Mouse (Mus musculus): Measurements from ENCODE around the gene Bloc1s2. TPM values are rescaled to one million over a fixed set of nuclear protein-coding genes. Genes with fewer than 3 reads are reported as not detected.

Gene Bloc1s2
- polyA plus RNA-seq, 1 experiment from 2014 or later, result 77.2 TPM

DNA sequence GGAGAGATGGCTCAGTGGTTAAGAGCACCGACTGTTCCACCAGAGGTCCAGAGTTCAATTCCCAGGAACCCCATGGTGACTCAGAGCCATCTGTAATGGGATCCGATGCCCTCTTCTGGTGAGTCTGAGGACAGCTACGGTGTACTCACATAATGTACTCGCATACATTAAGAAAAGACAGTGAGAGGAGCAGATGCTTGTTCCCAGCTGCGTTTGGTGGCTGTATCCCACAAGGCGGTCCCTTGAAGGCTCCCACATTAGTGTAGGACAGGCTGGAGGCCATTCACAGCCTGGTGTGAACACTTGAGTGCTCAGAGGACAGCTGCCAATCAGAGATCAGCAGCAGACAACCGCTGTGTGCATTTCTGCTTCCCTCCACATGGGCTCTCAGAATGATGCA, 34.5 kb downstream of the Bloc1s2 start:
- Histone ChIP-seq H3K27me3 (ENCODE audit: control insufficient read depth, insufficient read depth, low read length) (no peaks in the 10 kb centered on the region), H3K9me3 (replicated peaks; ENCODE audit: control insufficient read depth, low read length) (no peaks in the 10 kb centered on the region), H3K27ac (ENCODE audit: low read length) (no peak overlapping the region), H3K4me3 (replicated peaks; ENCODE audit: low read length) (no peak overlapping the region), H3K4me2 (ENCODE audit: low read depth, low read length) (no peak overlapping the region), H3K36me3 (ENCODE audit: control insufficient read depth, insufficient read depth, low read length) (peaks cover 13% of the 10 kb centered on the region), H3K9ac (ENCODE audit: low read length) (no peak overlapping the region), H3K4me1 (ENCODE audit: control insufficient read depth, insufficient read depth, low read length) (peaks cover 3% of the 10 kb centered on the region; the same call in 1 of the 2 replicates)
- no peak for ATAC-seq (ENCODE audit: insufficient read depth, low FRiP score)
- 70% methylated on average over 7 of the region's 7 CpGs for WGBS

DNA sequence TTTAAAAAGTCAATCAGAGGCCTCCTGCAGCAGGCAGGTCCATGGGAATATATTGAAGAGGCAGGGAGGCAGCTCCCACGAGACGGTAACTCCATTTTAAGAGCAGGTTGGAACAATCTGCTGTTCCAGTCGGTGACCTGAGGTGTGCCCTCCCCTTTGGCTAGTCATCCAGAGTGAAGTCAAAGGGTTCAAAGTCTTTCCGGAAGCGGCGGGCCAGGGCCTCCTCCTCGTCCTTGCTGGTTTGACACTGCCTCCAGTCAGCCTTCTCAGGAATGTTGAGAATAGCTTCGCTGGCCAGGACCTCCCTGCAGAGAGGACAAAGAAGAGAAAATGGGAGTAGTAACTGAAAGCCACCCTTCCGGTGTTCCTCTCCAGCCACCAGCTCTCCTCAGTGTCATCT, 35.9 kb downstream of the Bloc1s2 start:
- Histone ChIP-seq H3K4me2 (ENCODE audit: low read depth, low read length) (no peak overlapping the region), H3K4me3 (replicated peaks; ENCODE audit: low read length) (no peak overlapping the region), H3K4me1 (ENCODE audit: control insufficient read depth, insufficient read depth, low read length) (peaks cover 10% of the 10 kb centered on the region), H3K27me3 (ENCODE audit: control insufficient read depth, insufficient read depth, low read length) (no peaks in the 10 kb centered on the region), H3K27ac (ENCODE audit: low read length) (no peak overlapping the region), H3K9ac (ENCODE audit: low read length) (no peak overlapping the region), H3K36me3 (ENCODE audit: control insufficient read depth, insufficient read depth, low read length) (peaks cover 13% of the 10 kb centered on the region), H3K9me3 (replicated peaks; ENCODE audit: control insufficient read depth, low read length) (no peaks in the 10 kb centered on the region)
- 80% methylated on average over 9 of the region's 9 CpGs for WGBS
- no peak for ATAC-seq (ENCODE audit: insufficient read depth, low FRiP score)

DNA sequence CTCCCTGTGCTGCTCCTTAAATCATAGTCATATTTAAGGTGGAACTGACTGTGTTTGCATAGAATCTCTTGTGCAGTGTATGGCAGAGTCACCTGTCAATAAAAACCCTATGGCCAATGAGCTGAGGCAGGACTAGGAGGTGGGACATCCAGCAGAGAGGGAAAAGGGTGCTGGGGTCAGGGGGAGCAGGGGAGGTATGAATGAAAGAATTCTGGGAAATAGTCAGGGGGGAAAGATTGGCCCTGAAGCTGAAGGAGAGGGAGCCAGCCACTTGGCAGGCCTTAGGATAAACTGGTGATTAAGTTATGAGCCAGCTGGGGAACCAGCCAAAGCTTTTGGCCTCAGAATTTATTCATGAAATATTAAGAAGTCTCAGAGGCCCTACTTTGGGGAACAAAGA, 37.2 kb downstream of the Bloc1s2 start:
- Histone ChIP-seq H3K9ac (ENCODE audit: low read length) (no peak overlapping the region), H3K9me3 (replicated peaks; ENCODE audit: control insufficient read depth, low read length) (no peaks in the 10 kb centered on the region), H3K4me3 (replicated peaks; ENCODE audit: low read length) (no peak overlapping the region), H3K4me1 (ENCODE audit: control insufficient read depth, insufficient read depth, low read length) (peaks cover 12% of the 10 kb centered on the region), H3K36me3 (ENCODE audit: control insufficient read depth, insufficient read depth, low read length) (peaks cover 13% of the 10 kb centered on the region), H3K4me2 (ENCODE audit: low read depth, low read length) (no peak overlapping the region), H3K27me3 (ENCODE audit: control insufficient read depth, insufficient read depth, low read length) (no peaks in the 10 kb centered on the region), H3K27ac (ENCODE audit: low read length) (no peak overlapping the region)
- ATAC-seq (ENCODE audit: insufficient read depth, low FRiP score), result no peak

DNA sequence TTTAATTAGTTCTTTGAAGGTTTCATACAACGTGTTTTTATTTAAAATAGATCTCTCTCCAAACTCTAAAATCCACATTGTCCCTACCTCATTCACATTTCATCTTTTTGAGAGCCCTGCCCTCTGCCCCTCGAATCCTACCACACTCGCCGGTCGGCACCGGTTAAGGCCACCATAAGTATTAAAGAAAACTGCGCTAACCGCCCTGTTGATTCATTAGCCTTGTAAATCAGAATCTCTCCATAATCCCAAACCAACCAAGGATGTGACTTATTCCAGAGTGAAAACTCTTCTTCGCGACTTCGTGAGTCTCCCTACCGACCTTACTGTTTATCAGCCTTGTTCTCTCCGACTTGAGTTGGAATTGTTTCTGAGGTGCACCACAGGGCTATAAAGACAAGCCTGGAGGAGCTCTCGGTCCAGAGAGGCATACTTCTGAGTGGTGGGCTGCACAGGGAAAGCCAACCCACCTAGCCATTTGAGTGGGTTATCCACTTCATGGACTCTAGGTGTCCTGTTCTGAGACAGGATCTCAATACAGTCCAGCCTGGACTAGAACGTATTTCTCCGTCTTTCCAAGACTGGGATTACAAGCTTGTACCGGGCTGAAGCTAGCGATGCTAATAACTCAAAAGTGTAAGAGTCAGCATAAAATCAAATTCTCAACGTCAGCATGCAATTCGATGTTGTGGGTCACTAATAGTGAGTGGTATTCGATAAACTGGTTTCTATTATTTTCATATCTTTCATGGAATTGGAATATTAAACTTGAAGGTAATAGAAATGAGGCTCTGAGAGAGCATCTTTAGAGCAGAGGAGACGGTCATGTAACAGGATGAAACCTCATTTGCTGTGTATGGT, 38.4 kb downstream of the Bloc1s2 start:
- Histone ChIP-seq H3K4me3 (replicated peaks; ENCODE audit: low read length) (peak overlapping the region; percentile 94), H3K9me3 (replicated peaks; ENCODE audit: control insufficient read depth, low read length) (no peaks in the 10 kb centered on the region), H3K27me3 (ENCODE audit: control insufficient read depth, insufficient read depth, low read length) (no peaks in the 10 kb centered on the region), H3K4me1 (ENCODE audit: control insufficient read depth, insufficient read depth, low read length) (peaks cover 12% of the 10 kb centered on the region), H3K36me3 (ENCODE audit: control insufficient read depth, insufficient read depth, low read length) (peaks cover 10% of the 10 kb centered on the region), H3K4me2 (ENCODE audit: low read depth, low read length) (peak overlapping the region; percentile 92), H3K9ac (ENCODE audit: low read length) (peak overlapping the region; percentile 97), H3K27ac (ENCODE audit: low read length) (no peak overlapping the region)
- no peak for ATAC-seq (ENCODE audit: insufficient read depth, low FRiP score)
- 27% methylated on average over 22 of the region's 22 CpGs for WGBS

DNA sequence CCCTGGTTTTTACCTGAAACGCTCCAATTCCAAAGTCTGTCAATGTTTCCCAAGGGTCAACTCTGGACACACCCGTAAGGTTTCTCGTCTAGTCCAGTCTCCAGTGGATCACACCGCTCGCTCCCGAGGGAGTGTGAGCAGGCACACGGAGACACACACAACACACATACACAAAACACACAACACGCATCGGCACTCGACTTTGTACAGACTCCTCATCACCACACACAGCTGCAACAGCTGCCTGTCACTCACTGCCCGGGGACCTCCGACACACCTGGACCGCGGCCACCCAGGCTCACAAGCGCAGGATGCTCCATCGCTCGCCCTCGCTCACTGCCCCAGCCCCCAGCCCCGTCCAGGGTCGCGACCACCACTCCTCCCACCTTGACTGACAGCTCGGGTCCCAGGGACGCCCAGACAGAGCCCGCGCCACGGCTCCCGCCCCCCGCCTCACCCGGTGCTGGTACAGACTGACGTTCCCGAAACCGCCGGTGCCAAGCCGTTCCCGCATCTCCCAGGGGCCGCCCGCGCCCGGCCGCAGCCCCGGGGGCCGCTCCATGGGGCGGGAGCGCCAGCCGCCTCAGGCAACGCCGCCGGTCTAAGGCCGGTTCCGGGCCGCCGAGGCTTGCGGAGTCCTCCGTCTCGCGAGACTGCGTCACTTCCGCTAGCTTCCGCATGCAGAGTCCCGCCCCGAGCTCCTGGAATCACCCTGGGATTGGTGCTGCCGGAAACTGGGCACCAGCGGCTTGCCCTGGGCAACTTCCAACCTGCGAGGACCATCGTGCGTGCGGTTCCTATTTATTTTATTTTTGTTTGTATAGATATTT, 39.2 kb downstream of the Bloc1s2 start, which contains the start of gene Chuk:
TSS of gene Chuk (minus strand) at position 650 of the 830 bp plus-strand sequence.
- peak within 1 kb of the TSS; percentile 94 for H3K4me3 ChIP-seq (replicated peaks; ENCODE audit: low read length)
- H3K9ac ChIP-seq (ENCODE audit: low read length), result peak within 1 kb of the TSS; percentile 97
- under 1% methylated on average over 67 of the region's 67 CpGs for WGBS
- peaks cover 2% of the 10 kb centered on the region for H3K36me3 ChIP-seq (ENCODE audit: control insufficient read depth, insufficient read depth, low read length)
- H3K27me3 ChIP-seq (ENCODE audit: control insufficient read depth, insufficient read depth, low read length), result no peaks in the 10 kb centered on the region
- H3K9me3 ChIP-seq (replicated peaks; ENCODE audit: control insufficient read depth, low read length), result no peaks in the 10 kb centered on the region
- H3K4me1 ChIP-seq (ENCODE audit: control insufficient read depth, insufficient read depth, low read length), result peaks cover 12% of the 10 kb centered on the region
- peak within 1 kb of the TSS; percentile 42; the same call in 1 of the 2 replicates for H3K27ac ChIP-seq (ENCODE audit: low read length)
- H3K4me2 ChIP-seq (ENCODE audit: low read depth, low read length), result peak within 1 kb of the TSS; percentile 92
- ATAC-seq (ENCODE audit: insufficient read depth, low FRiP score), result peak; percentile 98

DNA sequence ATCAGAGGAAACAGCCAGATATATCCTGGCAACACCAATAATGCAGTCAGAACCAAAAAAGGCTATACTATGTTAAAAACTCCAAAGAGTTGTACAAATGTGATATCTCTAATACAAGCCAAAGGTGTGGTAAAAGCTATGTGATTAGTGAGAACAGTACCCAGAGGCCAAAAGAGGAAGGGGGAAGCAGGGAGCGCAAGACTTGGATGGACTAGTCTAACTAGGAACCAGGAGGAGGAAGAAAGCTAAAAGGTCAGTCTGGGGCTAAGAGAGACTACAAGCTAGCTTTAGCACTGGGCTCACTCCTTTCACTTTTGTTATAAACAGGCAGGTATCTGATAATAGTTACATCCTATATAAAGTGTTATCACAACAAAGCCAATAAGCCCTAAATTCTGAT, 41.9 kb downstream of the Bloc1s2 start:
- no peak overlapping the region for H3K4me3 ChIP-seq (replicated peaks; ENCODE audit: low read length)
- no peak for ATAC-seq (ENCODE audit: insufficient read depth, low FRiP score)
- H3K36me3 ChIP-seq (ENCODE audit: control insufficient read depth, insufficient read depth, low read length), result no peaks in the 10 kb centered on the region
- H3K27ac ChIP-seq (ENCODE audit: low read length), result no peak overlapping the region
- no peak overlapping the region for H3K9ac ChIP-seq (ENCODE audit: low read length)
- peaks cover 12% of the 10 kb centered on the region for H3K4me1 ChIP-seq (ENCODE audit: control insufficient read depth, insufficient read depth, low read length)
- no peaks in the 10 kb centered on the region for H3K27me3 ChIP-seq (ENCODE audit: control insufficient read depth, insufficient read depth, low read length)
- H3K9me3 ChIP-seq (replicated peaks; ENCODE audit: control insufficient read depth, low read length), result no peaks in the 10 kb centered on the region
- no peak overlapping the region for H3K4me2 ChIP-seq (ENCODE audit: low read depth, low read length)
- 75% methylated on average over 1 of the region's 1 CpGs for WGBS

DNA sequence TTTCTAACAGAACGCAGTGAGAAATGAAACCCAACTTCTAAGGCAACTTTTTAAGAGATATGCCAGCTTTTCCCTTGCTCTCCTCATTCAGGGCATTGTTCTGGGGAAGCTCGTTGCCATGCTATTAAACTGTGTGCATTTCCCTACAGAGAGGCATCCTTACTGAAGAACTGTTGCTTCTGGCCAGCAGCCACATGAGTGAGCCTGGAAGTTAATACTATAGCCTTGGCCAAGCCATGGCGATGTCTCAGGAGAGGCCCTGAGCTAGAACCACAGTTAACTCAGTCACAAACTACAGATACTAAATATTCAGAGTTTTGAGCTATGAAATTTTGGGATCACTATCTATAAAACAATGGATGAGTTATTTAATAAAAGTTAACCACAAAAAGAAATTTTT, 43.2 kb downstream of the Bloc1s2 start:
- H3K9ac ChIP-seq (ENCODE audit: low read length), result no peak overlapping the region
- no peak overlapping the region for H3K4me3 ChIP-seq (replicated peaks; ENCODE audit: low read length)
- no peak overlapping the region for H3K4me2 ChIP-seq (ENCODE audit: low read depth, low read length)
- no peak overlapping the region for H3K27ac ChIP-seq (ENCODE audit: low read length)
- 0 out of 2 replicates have a peak, but pooled peaks cover 2% of the 10 kb centered on the region for H3K36me3 ChIP-seq (ENCODE audit: control insufficient read depth, insufficient read depth, low read length)
- peaks cover 12% of the 10 kb centered on the region for H3K4me1 ChIP-seq (ENCODE audit: control insufficient read depth, insufficient read depth, low read length)
- WGBS, result 92% methylated on average over 3 of the region's 3 CpGs
- ATAC-seq (ENCODE audit: insufficient read depth, low FRiP score), result no peak
- H3K27me3 ChIP-seq (ENCODE audit: control insufficient read depth, insufficient read depth, low read length), result no peaks in the 10 kb centered on the region
- no peaks in the 10 kb centered on the region for H3K9me3 ChIP-seq (replicated peaks; ENCODE audit: control insufficient read depth, low read length)

DNA sequence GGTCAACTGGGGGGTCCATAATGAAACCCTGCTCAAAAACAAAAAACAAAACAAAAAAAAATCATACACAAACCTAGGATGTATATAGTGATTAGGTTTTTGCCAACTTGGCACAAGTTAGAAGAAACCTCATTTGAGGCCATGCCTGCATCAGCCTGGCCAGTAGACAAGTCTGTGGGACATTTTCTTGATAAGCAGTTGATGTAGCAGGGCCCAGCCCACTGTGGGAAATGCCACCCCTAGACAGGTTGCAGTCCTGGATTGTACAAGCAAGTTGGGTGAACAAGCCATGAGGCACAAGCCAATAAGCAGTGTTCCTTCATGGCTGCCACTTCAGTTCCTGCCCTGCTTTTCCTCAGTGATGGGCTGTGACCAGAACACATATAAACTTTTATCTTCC, 45.4 kb downstream of the Bloc1s2 start:
- Histone ChIP-seq H3K4me3 (replicated peaks; ENCODE audit: low read length) (no peak overlapping the region), H3K36me3 (ENCODE audit: control insufficient read depth, insufficient read depth, low read length) (peaks cover 16% of the 10 kb centered on the region), H3K9me3 (replicated peaks; ENCODE audit: control insufficient read depth, low read length) (0 out of 2 replicates have a peak, but pooled peaks cover under 1% of the 10 kb centered on the region), H3K27ac (ENCODE audit: low read length) (no peak overlapping the region), H3K27me3 (ENCODE audit: control insufficient read depth, insufficient read depth, low read length) (no peaks in the 10 kb centered on the region), H3K9ac (ENCODE audit: low read length) (no peak overlapping the region), H3K4me1 (ENCODE audit: control insufficient read depth, insufficient read depth, low read length) (0 out of 2 replicates have a peak, but pooled peaks cover 2% of the 10 kb centered on the region), H3K4me2 (ENCODE audit: low read depth, low read length) (no peak overlapping the region)
- no peak for ATAC-seq (ENCODE audit: insufficient read depth, low FRiP score)

Data from stomach, embryonic 16.5 days (tissue).